Mouse (Mus musculus): ENCODE measurements at regions not wholly inside any gene's neighbourhood (a gene's known extent, or its start where the extent isn't known, plus 50 kb on each side); places are given as distances from the start of the nearest gene placed in this dataset.
A peak's percentile ranks its signal among the peaks of the same experiment; 100 is the strongest.

DNA sequence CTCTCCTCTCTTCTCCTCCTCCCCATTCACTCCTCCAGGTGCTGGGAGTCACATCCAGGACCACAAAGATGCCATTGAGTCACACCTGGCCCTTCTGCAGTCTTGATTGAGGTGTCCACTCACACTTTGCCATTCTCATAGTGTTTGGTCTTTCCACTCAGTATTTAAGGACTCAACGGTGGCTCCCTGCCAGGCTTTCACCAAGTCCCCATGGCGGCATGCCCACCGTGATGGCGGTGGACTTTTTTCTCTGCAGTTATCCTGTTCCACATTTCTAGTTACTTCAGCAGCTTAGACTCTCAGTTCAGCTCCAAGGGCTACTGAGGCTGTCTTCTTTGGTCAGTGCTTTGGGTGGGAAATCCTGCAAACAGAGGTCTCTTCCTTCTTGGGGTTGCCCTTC lies 189.9 kb downstream of the Cbln1 start:
- DNase-seq: peak; percentile 19
- intact Hi-C loops (cut with DNase I): no loop called here

DNA sequence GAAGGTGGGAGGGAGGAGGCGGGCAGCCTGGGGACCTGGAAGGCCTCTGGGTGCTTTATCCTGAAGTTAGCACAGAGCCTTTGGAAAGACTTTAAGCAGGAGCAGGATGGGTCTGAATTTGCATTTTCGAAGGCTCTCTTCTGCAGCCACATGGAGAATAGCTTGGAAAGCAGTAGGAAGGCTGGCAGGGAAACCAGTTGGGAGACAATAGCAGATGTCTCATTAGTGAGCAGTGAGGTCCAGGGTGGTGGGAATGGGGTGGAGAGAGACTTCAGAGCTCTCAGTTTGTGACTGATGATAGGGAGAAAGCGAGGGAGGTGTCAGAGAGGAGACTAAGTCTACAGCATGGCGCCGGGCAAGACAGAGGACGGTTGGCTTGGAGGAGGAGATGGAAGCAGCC lies 199.1 kb downstream of the Cbln1 start:
- DNase-seq: no peak
- intact Hi-C loops (cut with DNase I): no loop called here

DNA sequence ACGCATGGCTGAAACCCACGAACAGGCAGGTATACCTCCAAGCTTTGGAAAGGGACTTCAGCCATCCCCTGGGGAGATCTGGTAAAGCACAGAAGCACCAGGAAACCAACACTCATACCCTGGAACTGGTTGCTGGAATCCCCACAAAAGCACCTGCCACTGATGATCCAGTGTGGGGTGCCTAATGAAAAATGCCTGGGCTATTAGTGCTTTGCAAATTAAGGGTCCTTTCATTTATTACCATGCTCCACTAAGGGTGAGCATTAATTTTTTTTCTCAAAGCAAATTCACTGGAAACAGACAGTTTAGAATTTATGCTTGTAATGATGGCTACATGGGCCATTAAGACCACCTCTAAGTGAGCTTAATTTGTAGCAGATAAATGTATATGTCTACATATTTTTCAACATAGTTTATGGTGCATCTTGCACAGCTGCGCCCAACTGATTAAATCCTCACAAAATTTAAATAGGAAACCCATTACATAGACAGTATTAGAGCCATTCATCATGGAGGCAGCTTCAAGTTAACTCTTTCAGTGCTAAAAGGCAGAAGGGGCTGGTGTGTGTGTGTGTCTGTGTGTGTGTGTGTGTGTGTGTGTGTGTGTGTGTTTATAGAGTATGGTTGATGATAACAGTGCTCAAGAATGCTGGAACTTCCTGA lies 201.8 kb downstream of the Cbln1 start:
- no peak for DNase-seq
- intact Hi-C loops (cut with DNase I): no loop called here

DNA sequence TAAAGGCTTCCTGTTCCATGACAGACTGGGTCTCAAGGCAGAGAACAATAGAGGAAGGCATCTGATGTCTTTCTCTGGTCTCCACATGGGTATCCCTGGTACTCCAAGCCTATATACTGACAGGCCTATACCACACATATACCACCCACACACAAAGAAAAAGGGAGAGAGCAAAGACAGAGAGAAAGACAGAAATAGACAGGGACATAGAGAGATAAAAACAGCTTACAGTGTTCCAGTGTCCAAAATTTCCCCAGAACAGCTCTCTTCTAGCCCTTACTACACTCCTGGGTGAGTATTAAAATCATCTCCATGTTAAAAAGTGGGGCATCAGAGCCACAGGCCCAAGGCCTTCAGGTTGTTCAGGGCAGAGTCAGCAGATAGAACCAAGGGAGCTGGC lies 204.2 kb downstream of the Cbln1 start:
- DNase-seq: no peak
- intact Hi-C loops (cut with DNase I): no loop called here

DNA sequence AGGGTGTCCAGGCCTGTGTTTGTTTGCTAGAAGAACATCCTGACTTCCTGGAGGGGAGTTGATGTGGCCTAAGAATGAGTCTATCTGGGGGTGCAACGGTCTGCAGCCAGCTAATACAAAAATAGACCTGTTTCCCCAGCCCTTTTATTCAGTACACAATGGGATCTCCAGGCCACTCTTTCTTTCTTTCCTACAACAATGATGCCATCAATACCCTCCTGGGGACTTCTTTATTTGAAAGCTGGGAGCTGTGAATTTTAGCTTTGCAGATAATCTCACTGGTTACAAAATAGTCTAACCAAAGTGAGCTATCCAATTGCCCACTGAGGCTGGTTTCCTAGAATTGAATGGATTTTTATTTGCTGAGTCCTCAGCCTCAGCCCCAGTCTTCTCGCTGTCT lies 207.4 kb downstream of the Cbln1 start:
- DNase-seq: no peak
- intact Hi-C loops (cut with DNase I): no loop called here

DNA sequence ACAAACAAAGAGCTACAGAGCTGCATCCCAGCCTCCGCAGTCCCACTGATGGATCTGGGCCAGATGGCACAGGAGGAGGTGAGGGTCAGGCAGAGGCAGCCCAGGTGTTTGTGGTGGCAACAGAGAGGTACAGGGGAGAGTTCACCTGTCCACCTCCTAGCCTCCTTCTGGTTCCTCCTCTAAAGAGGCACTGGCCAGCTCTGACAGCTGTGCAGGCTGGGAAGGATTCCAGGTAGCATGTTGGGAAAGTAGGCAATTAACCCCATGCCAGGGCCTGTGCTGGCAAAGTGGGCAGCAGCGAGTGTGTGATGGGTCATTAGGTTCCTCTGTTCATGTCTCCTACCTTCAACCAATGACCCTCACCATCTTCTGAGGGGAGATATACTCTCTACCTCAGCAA lies 212.1 kb downstream of the Cbln1 start:
- intact Hi-C loops (cut with DNase I): no loop called here
- DNase-seq: peak; percentile 71

DNA sequence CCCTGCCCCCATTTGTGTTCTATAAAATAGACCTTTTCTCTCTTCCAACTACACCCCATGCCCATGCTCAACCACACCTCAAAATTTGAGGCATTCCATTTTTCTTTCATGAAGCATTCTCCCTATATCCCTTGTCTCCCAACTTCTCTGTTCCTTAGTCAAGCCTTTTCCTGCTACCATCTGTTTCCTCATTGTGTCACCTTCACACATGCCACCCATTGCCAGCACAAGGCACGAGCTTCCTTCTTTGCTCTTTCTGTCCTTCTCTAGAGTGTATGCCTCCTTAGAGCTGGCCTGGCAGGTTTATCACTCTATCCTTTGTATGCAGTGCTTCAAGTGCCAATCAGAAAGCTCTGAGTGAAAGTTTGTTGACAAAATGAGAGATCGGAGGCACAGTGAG lies 229.7 kb downstream of the Cbln1 start:
- intact Hi-C loops (cut with DNase I): no loop called here
- no peak for DNase-seq

DNA sequence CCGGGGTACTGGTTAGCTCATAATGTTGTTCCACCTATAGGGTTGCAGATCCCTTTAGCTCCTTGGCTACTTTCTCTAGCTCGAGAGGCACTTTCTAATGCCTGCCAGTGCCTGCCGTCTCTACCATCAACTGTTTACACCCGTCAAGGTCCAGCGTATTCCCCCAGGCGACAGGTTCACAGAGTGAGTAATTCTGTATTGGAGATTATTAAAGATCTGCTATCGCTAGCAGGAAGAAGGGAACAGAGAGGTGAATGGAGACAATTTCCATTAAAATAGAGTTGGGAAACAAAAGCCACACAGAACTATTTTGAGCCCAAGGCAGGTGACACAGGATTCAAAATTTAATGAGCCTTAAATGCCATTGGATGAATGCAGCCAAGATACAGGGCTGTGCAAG lies 235.2 kb downstream of the Cbln1 start:
- intact Hi-C loops (cut with DNase I): no loop called here
- no peak for DNase-seq

DNA sequence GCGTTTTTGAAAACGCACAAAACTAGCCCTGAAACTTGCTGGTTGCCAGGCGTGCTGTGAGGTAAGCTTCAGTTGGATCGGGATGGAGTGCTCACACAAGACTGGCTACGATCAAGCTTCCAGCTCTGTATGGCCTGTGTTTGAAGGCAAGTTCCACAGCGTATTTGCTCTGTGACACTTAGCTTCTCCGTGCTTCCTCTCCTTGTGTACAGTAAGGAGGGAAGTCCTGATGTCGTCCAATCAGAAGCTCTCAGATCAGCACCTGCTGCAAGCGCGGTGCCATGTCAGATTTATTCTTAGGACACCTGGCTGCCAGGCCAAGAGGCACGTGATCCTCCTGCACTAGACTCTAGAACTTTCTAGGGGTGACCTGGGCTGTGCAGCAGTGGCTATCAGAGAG lies 236.0 kb downstream of the Cbln1 start:
- no peak for DNase-seq
- intact Hi-C loops (cut with DNase I): no loop called here

DNA sequence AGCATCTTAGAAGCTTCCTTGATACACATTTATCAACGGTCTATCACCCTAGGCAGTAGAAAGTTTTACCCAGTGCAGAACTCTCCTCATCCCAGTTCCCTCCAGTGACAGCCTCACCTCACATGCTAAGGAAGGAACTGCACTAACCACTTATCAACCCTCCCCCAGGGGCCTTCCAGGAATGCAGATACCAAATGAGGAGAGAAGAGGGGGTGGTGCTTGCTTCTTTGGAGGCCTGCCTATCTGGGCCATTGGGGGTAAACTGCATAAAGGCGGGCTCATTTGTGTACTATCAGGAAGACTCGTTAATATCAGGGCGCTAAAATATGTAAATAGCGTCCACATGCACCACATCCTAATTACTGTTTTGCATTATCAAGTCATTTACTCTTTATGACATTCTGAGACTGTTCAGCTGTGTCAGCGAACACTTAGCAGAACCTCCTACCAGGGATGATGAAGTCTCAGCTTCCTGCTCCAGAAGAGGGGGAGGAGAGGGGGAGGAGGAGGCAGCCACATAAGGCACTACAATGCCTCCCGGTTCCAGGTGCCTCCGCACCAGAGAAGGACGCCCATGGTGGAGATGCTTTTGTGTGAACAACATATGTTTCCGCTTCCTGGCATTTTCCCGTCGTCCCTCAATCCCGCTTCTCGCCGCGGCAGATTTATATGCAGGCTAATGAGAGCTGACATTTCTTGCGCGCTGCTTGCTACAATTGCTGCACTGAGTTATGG lies 236.9 kb downstream of the Cbln1 start:
- DNase-seq: peak; percentile 38
- intact Hi-C loops (cut with DNase I): no loop called here

DNA sequence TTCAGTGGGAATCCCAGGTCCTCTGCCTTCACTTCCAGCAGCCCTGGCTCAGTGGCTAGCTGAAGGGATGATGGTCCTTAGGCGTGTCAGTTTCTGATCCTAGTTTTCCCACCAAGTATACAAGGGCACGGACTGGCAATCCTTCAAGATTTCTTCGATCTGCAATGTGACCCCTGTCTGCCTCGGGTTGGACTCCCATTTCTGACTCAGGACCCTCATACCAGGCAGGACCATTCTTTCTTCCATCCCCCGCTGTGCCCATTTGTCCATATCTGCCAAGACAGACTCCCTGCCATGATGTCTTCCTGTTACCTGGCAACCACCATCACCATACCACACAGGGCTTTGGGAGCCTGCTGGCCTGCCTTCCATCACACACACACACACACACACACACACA lies 238.1 kb downstream of the Cbln1 start:
- DNase-seq: peak; percentile 81
- intact Hi-C loops (cut with DNase I): no loop called here

DNA sequence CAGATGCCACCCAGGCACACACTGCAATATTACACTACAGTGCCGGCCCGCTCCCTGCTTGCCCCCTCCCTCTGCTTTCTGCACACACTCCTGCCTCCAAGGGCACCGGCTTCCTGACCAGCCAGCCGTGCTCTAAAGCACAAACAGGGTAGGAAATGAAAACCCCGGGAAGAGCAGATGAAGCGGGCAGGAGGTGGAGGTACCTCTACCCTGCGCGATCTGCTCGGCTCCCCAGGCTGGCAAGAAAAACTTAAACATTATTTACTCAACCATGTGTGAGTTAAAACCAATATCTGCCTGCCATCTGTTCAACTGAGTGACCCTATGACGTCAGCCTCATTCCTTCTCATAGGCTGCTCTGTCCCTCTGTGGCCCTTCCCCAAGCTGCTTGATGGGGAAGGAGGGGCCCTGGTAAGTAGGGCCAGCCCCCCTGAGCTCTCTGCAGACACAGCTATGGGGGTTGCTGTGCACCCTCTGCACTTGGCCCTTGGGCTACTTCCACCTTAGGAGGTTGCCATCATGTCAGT lies 238.5 kb downstream of the Cbln1 start:
- intact Hi-C loops (cut with DNase I): no loop called here
- DNase-seq: peak; percentile 92

DNA sequence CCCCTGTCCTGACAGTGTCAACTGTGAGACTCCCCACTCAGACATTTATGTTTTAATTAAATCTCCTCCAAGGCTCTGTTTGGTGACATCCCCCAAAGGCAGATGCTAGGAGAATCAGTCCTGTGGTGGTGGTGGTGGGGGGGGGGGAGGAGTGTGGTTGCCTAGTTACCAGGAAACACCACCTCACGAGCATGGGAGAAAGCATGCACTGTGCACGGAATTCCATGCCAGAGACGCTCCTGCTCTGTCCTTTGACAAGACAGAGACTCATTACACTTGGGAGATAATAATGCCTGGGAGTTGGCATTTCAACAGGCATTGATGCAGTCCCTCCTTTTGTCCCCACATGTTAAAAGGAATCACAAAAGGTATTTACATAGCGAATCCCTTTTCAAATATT lies 240.6 kb downstream of the Cbln1 start:
- DNase-seq: peak; percentile 41
- intact Hi-C loops (cut with DNase I): no loop called here

DNA sequence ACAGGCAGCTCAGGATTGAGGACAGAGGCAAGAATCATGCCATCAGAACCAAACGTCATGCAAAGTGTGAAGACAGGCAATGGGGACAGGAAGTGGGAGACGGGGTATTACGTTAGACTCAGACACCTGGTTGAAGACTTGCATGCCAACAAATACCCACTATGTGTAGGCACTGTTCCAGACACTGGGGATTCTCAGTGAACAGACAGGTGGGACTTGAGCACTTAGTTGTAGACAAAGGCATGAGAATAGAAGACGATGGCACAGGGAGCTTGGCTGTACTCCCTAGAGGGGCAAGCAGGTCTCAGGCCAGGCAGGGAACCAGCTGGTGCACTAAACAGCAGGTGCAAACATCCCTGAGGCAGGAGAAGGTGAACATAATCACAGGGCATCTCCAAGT lies 242.3 kb downstream of the Cbln1 start:
- no peak for DNase-seq
- intact Hi-C loops (cut with DNase I): no loop called here

DNA sequence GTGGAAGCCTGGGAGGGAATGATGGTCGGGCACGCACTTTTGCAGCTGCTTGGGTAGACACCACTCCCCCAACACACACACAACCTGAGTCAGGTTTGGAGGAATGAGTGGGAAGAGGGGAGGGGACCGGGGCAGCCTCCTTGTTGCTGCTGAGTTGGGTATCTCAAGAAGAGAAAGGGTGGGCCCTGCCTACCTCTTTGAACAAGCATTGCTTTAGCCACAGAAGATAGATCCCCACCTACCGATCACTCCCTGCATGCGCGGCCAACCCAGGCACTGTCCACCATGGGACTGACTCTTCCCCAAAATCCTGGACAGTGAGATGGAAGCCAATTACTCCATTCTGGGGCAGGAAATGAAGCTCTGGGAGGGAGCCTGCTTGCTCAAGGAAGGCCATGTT lies 243.2 kb downstream of the Cbln1 start:
- DNase-seq: no peak
- intact Hi-C loops (cut with DNase I): no loop called here

DNA sequence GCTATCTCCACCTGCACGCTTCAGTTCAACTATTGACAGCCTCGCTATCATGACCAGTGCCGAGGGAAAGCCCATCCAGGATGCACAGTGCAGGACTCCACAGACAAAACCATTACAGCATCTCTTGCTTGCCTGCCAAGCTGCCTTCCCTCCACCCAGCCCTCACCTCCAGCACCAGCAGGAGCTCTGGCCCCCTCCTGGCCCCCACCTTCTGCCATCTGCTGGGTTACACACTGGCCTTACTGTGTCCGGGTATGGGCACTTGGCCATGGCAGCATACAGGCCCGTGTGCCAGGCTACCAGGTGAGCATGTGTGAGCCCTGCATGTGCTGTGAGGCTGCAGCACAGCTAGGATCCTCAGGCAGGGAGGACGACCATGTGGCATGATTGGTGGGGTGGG lies 243.6 kb downstream of the Cbln1 start:
- peak; percentile 94 for DNase-seq
- intact Hi-C loops (cut with DNase I): no loop called here

DNA sequence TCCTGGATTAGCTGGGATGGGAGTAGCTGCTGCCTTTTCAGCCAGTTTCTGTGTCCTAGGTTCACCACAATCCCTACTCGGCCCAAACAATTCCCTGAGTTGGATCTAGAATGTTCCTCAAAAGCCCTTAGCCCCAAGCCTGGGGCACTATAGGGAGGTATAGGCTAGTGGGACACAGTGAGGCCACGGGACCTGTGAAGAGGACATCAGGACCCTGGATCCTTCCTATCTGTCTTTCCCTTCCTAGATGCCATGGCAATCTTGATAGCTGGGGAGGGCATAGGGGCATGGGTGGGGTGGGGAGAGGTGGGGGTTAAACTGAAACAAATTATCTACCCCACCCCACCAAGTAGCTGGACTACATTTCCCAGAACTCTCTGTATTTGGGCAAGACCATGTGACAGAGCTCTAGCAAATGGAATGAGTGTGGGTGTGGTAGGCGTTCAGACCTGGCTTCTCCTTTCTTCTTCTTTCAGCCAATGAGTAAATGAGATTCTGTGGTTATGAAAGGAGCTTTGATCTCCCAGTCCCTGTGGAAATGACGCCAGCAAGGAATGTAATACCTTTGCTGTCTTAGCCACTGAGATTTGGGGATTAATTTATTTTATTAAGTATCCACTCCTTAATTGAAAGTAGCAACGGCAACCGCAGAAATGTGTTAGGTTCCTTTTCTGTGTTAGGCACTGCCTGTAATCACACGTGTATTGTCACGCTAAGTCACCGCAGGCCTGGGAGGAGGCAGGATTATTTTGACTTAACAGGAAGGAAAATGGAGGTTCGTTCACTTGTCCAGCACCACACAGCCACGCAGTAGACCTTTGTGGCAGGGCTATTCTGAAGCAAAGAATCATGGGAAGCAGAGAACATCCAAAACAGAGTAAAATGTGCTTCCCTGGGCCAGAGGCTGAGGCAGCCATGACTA lies 246.6 kb downstream of the Cbln1 start:
- no peak for DNase-seq

DNA sequence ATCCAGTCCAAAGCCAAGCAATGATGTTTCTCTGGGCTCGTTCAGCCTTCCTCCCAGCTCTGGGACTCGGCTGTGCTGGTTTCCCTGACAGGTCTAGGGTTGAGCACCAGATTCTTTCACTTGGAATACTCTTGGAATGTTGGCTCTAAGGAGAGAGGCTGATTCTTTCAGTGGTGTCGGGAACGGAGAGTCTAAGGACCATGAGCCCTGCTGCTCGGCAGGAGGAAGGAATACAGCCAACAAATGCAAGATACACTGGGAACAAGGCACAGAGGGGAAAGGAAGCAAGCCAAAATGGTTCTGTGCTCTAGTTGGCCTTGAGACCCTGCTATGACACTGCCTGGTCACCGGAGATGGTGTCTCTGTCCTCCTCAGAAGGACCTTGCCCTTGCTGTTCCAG lies 251.8 kb downstream of the Cbln1 start:
- intact Hi-C loops (cut with DNase I): no loop called here
- DNase-seq: no peak

More for the DNA sequence above, 246.6 kb downstream of the Cbln1 start:
- intact Hi-C loops (cut with DNase I): no loop called here

DNA sequence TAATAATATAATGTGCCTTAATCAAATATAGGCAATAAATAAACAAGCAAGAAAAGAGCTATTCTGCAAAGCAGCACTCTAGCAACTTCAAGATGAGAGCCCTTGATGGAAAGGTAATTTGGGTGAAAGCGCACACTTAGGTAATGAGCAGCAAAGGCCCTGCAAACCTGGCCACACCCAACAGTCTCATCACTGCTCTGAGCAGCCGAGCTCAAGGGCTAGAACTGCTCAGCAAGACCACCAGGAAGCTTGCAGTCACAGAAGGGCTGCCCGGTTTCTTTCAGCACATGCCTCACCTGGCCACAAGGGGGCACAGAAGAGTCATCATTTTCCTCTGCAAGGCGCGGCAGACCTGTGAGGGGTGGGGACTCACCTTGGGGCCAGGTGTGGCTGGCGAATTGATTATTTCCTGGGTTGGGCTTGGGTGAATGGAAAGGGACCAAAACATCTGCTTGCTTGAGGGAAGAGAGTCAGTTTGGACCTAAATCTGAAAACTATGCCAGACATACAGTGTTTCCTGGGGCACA lies 253.4 kb downstream of the Cbln1 start:
- peak; percentile 40 for DNase-seq
- intact Hi-C loops (cut with DNase I): no loop called here

DNA sequence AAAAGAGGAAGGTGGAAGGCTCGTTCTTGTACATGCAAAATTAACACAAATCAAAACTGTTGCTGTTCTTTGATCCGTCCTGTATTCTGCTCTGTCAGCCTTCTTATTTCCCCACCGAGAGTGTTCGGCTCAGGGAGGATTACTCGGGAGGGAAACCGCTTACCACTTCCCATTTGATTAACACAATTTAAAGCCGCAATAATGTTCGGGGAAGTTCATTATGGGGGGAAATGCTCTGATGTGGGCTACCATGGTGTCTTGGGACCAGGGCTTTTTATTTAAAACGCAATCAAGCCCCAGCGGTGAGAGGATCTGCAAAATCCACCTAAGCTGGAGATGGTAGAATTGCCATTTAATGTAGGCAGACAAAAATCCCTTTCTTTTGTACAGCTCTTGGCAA lies 257.4 kb downstream of the Cbln1 start:
- DNase-seq: no peak
- intact Hi-C loops (cut with DNase I): no loop called here

DNA sequence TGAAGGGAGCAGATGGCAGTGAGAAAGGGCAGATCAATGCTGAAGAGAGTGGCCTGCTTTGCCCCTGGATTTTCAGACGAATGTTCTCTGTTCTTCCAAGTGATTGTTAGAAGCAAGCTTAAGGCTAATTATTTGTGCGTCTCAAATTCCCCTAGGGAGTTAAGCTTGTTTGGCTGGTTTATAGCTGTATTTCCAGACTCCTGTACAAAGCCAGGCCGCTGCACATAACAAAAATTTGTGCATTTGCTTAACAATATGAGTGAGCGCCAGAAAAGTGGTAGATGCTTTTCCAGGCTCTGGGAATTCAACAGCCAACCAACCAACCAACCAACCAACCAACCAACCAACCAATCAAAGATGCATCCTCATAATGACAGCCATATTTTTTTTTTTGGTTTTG lies 261.9 kb downstream of the Cbln1 start:
- intact Hi-C loops (cut with DNase I): no loop called here
- DNase-seq: no peak
